Mouse (Mus musculus): ENCODE measurements at regions not wholly inside any gene's neighbourhood (a gene's known extent, or its start where the extent isn't known, plus 50 kb on each side); places are given as distances from the start of the nearest gene placed in this dataset.

- DNase-seq (ENCODE audit: low read depth, low spot score): no peak
Observed at GRCm38 (mm10) chr3:149076928-149077551, 86.7 kb upstream of the Adgrl2 start.

DNA sequence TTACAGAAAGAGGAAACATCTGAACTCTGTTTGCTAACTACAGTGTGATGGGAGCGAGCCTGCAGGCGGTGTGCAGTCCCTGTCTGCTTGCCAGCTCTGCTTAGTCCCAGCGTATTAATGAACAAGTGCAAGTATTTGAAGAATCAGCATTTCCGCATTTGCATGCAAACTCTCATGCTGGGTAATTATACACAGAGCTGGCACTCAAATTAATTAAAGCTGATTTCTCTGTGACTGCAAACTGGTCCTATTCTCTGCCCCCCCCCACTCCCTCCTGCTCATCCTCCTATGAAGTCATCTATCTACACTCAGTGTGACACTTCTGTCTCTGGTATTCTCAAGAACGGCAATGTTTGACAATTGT is 85.1 kb upstream of the Adgrl2 start:
- no peak for DNase-seq (ENCODE audit: low read depth, low spot score)

DNA sequence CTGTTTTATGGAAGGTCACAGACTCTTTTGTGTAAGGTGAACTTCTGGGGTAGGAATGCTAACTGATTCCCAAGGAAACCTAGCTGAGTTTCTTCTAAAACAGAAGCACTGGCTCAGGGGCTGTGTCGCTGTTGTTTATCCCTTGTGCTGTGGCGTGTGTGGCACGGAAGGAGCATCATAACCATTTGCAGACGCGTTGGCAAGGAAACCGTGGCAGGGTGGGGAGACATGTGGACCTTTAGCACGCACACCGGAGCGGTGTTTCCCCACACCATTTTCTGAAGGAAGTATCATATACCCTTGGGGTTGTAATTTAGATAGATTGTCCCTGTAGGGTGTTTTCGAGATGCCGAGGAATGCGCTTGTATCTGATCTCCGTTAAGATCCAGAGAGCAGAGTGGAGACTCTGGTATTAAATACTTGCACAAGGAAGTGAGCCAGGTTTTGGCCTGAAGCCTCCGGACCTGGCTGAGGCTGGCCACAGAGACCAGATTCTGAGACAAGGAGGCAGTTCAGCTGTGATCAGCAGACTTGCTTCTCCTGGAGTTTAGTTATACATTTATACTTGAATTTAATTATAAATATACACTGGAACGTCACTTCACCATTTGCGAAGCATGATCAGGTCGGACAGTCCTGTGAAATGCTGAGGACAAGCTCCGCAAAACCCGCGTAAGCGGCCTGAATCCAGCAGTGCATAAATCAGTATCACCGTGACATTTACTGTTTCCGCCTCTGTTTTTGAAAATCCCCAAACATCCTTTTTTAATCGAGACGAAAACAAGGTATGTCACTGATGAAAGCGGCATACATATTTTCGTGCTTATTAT is 84.5 kb upstream of the Adgrl2 start:
- DNase-seq (ENCODE audit: low read depth, low spot score): no peak

DNA sequence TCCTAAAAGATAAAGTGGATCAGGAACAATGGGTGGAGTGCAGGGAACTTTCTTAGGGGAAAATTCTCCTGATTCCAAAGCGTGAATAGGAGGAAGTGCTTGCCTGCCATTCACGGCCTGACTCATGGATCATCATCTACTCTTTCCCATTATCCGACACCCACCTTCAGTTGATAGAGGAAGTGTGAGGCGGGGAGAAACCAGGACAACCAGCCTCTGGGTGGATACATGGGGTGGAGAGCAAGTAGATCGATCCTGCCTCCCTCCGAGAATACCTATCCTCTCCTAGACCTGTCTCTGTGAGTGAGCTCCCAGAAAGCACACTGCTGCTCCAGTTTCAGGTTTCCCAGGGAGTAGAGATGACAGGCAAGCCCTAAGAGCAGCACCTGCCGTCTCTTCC is 79.8 kb upstream of the Adgrl2 start:
- DNase-seq (ENCODE audit: low read depth, low spot score): no peak

- no peak for DNase-seq (ENCODE audit: low read depth, low spot score)
Observed at GRCm38 (mm10) chr3:149069436-149069835, 79.1 kb upstream of the Adgrl2 start.

DNA sequence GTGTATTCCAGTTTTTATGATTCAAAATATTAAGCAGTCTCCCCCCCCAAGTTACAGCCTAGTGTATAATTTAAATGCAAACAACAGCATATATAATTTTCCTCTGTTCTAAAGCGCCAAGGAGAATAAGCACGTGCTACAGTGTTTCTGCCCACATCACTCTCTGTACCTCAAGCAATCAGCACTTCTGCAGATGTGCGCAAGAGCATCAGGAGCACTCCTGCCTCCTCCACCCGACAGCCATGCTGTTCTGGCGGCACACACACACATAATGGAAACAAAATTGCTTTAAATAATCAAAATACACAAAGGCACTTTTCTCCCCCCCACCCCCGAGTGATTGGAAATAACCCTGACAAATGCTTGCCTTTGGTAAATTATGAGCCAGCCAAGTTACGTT is 78.5 kb upstream of the Adgrl2 start:
- no peak for DNase-seq (ENCODE audit: low read depth, low spot score)

DNA sequence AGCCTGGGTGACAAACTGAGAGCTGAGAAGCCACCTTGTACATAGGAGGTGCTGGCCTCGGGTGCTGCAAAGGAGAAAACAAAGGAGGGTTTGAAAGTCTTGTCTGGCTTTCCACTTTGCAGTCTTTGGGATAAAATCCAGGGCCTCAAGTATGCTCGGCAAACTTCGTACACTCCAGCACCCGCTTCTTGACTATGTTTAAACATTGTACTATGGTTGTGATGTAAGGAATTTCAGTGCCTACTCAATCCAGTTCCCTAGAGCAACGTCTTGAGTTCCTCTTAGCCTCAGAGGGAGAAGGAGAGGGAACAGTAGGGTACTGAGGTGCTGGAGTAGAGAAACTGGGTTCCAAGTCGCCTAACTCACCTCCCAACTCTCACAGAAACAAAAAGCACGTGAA is 77.4 kb upstream of the Adgrl2 start:
- no peak for DNase-seq (ENCODE audit: low read depth, low spot score)

DNA sequence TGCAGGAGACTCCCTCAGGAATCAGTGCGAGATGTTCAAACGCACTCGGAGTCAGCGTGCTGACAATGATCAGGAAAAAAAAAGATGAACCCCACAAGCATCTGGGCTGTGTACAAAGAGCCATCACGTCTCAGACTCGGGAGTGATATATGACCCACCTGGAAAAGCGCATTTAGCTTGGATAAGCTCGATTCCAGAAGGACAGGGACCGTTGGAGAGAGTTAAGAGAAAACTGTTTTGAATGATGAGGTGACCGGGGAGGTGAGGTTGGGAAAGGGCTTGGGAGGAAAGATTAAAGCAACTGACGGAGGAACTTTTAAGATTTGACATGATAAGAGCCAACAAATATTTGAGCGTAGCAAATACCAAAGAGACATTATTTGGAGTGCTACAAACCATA is 64.7 kb upstream of the Adgrl2 start:
- DNase-seq (ENCODE audit: low read depth, low spot score): no peak

GRCm38 (mm10) chr3:149052295-149052902 is 62.0 kb upstream of the Adgrl2 start:
- DNase-seq (ENCODE audit: low read depth, low spot score): peak; percentile 48

- DNase-seq (ENCODE audit: low read depth, low spot score): no peak
Observed at GRCm38 (mm10) chr3:149045343-149045742, 55.0 kb upstream of the Adgrl2 start.

GRCm38 (mm10) chr3:149043901-149044300 is 53.5 kb upstream of the Adgrl2 start:
- DNase-seq (ENCODE audit: low read depth, low spot score): no peak

- DNase-seq (ENCODE audit: low read depth, low spot score): no peak
Observed at GRCm38 (mm10) chr3:149042527-149042926, 52.2 kb upstream of the Adgrl2 start.

DNA sequence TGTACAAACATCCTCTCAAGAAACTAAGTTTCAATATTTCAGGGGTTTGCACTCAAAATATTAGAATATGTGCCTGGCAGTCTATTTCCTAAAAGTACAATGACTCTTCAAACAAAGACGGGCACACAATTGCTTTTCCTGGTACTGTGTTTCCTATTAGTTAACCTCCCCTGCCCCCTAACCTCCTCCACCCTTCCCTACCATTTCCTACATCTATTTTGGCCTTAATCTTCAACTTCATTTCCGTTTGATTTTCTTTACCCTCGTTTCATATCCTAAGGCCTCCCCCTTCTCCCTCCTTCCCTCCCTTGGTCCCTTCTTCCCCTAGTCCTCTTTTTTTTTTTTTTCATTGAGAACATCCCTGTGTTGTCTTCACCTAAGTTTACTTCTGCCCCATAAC is 50.8 kb upstream of the Adgrl2 start:
- no peak for DNase-seq (ENCODE audit: low read depth, low spot score)

Measured in WW6 (cell line).